Mouse (Mus musculus) liver, embryonic 11.5 days (tissue): ENCODE measurements around the gene Mrps33. TPM values are rescaled to one million over a fixed set of nuclear protein-coding genes. Genes with fewer than 3 reads are reported as not detected.

Source experiments
- ATAC-seq: fragments of 200-750 bp; cut with Nextera tagmentation; replicated peaks from 2 replicates; pipeline ENCODE4 v1.8.0; 2017; ENCODE audit warnings: moderate number of reproducible peaks, mild to moderate bottlenecking, moderate TSS enrichment, moderate library complexity; ENCODE audit not compliant: low FRiP score
- DNase-seq: peaks from one replicate; pipeline ENCODE4 v3.0.0-alpha.2; 2017; ENCODE audit warnings: low spot score
- H3K27ac ChIP-seq: fragments of 300-500 bp; sonication (generic); 2 replicates; pipeline ENCODE4 v1.5.1; 2014; ENCODE audit warnings: mild to moderate bottlenecking, low read depth, low read length, control low read depth
- H3K27me3 ChIP-seq: fragments of 300-500 bp; sonication (generic); replicated peaks from 2 replicates; pipeline ENCODE4 v1.6.1; 2014; ENCODE audit warnings: low read length, mixed read lengths; ENCODE audit not compliant: control insufficient read depth, insufficient read depth
- H3K36me3 ChIP-seq: fragments of 300-500 bp; sonication (generic); 2 replicates; pipeline ENCODE4 v1.6.1; 2014; ENCODE audit warnings: mild to moderate bottlenecking, low read length, moderate library complexity, mixed read lengths; ENCODE audit not compliant: control insufficient read depth, insufficient read depth
- H3K4me1 ChIP-seq: fragments of 300-500 bp; sonication (generic); replicated peaks from 2 replicates; pipeline ENCODE4 v1.6.1; 2014; ENCODE audit warnings: low read length, mixed read lengths; ENCODE audit not compliant: control insufficient read depth, insufficient read depth
- H3K4me2 ChIP-seq: fragments of 300-500 bp; sonication (generic); 2 replicates; pipeline ENCODE4 v1.6.1; 2014; ENCODE audit warnings: mild to moderate bottlenecking, control low read depth, moderate library complexity
- H3K4me3 ChIP-seq: fragments of 300-500 bp; sonication (generic); 2 replicates; pipeline ENCODE4 v1.5.1; 2014; ENCODE audit warnings: low read depth, low read length, control low read depth
- H3K9ac ChIP-seq: fragments of 300-500 bp; sonication (generic); 2 replicates; pipeline ENCODE4 v1.6.1; 2014; ENCODE audit warnings: low read depth, low read length, control low read depth
- H3K9me3 ChIP-seq: fragments of 300-500 bp; sonication (generic); 2 replicates; pipeline ENCODE4 v1.6.1; 2016; ENCODE audit warnings: low read length, inconsistent platforms, mixed read lengths; ENCODE audit not compliant: control insufficient read depth
- WGBS: fragments of 180-500 bp; shearing (Covaris S2); extraction: QIAGEN DNeasy Blood & Tissue Kit; methylation state at CpG from one replicate; pipeline ENCODE4 v1.1.7; 2014; 5-methylcytosine and 5-hydroxymethylcytosine counted together
- polyA plus RNA-seq: library from polyadenylated mRNA; unstranded; fragments of >200 nt; fragmentation: Nextera tagmentation; extraction: Ambion mirVana; gene quantifications from 2 replicates; pipeline ENCODE4 v1.2.1, GENCODE M21; 2014

Gene Mrps33
- polyA plus RNA-seq, 1 experiment from 2014 or later, result 188 TPM

DNA sequence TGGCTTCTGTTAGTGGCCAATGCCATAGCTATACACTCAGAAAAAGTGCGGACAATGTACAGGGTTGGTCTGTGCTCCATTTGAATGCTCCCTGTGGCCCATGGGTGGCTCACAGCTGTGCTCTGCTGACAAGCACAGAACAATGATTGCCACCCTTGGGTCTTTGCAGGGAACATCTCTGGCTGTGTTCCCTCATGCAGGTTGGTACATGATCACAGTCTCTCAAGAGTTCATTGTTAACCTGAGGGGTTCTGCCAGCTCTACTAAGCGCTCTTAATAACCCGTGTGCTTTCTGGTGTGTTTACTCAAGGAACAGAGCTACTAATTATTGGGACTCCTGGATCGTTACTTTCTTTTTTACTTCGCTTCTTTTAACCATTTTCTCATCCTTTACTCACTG is 24.8 kb downstream of the Mrps33 start:
- Histone ChIP-seq H3K4me1 (no peaks in the 10 kb centered on the region), H3K4me2 (no peak overlapping the region), H3K4me3 (no peak overlapping the region), H3K36me3 (no peaks in the 10 kb centered on the region), H3K27ac (no peak overlapping the region), H3K9me3 (no peaks in the 10 kb centered on the region), H3K9ac (no peak overlapping the region), H3K27me3 (no peaks in the 10 kb centered on the region)
- 77% methylated on average over 5 of the region's 5 CpGs for WGBS
- DNase-seq, result no peak
- no peak for ATAC-seq

DNA sequence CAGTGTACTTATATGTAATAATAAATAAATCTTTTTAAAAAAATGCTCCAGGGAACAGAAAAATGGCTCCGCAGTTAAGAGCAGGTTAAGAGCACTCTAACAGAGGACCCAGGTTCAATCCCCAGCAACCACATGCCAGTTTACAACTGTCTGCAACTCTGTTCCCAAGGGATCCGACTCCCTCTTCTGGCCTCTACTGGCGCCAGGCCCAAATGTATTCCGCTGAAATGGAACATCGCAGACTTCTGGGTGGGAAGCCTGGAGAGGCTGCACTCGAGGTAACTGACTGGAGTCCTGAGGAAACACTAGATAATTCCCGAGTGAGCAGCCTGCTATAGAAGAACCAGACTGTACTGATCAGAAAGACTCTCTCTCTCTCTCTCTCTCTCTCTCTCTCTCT is 27.3 kb downstream of the Mrps33 start:
- H3K4me1 ChIP-seq, result 0 out of 2 replicates have a peak, but pooled peaks cover 2% of the 10 kb centered on the region
- no peaks in the 10 kb centered on the region for H3K36me3 ChIP-seq
- 68% methylated on average over 7 of the region's 7 CpGs for WGBS
- no peaks in the 10 kb centered on the region for H3K9me3 ChIP-seq
- H3K4me3 ChIP-seq, result no peak overlapping the region
- no peak overlapping the region for H3K9ac ChIP-seq
- H3K27me3 ChIP-seq, result no peaks in the 10 kb centered on the region
- H3K27ac ChIP-seq, result no peak overlapping the region
- H3K4me2 ChIP-seq, result no peak overlapping the region
- ATAC-seq (no peak), DNase-seq (no peak)

- H3K27me3 ChIP-seq, result no peaks in the 10 kb centered on the region
- H3K36me3 ChIP-seq, result no peaks in the 10 kb centered on the region
- H3K9ac ChIP-seq, result no peak overlapping the region
- 0 out of 2 replicates have a peak, but pooled peaks cover 2% of the 10 kb centered on the region for H3K4me1 ChIP-seq
- no peak overlapping the region for H3K4me2 ChIP-seq
- no peaks in the 10 kb centered on the region for H3K9me3 ChIP-seq
- ATAC-seq (no peak), DNase-seq (no peak)
- 22% methylated on average over 3 of the region's 3 CpGs for WGBS
- no peak overlapping the region for H3K27ac ChIP-seq
- no peak overlapping the region for H3K4me3 ChIP-seq
Observed at GRCm38 (mm10) chr6:39782618-39783017, 28.2 kb downstream of the Mrps33 start.

DNA sequence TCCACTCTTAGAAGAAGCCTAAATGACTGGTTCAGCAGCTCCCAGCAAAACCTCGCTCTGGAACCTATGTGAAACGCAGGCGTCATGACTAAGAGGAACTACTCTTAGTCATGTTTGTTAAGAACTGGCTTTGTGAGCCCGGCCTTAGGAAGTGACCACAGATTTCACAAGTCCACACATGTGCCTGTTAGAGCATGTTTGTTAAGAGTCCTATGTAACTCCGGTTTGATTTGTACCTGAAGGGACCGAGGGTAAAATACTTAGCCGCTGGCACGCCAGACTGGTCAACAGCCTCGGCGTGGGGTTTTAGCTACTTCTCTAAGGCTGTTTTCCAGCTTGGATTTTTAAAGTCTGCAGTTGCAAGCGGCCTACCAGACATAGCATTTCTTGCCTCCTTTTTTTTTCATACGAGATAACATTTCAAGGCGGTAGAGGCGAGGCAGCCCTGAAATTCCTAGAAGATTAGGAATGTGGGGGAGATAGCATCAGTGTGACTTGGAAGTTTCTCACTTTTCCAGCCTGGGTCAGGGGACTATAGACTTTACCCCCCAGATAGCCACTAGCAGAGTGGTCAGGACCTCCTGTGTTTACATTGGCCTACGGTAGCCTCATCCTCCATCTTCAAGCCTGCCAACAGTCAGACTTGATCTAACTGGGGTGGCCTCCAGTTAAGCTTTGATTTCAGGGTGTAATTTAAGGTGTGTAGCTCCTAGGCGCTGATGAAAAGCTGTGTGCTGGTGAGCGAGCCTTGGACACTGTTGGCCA is 28.8 kb downstream of the Mrps33 start:
- Histone ChIP-seq H3K27me3 (no peaks in the 10 kb centered on the region), H3K4me3 (no peak overlapping the region), H3K27ac (peak overlapping the region; percentile 68; the same call in 1 of the 2 replicates)

DNA sequence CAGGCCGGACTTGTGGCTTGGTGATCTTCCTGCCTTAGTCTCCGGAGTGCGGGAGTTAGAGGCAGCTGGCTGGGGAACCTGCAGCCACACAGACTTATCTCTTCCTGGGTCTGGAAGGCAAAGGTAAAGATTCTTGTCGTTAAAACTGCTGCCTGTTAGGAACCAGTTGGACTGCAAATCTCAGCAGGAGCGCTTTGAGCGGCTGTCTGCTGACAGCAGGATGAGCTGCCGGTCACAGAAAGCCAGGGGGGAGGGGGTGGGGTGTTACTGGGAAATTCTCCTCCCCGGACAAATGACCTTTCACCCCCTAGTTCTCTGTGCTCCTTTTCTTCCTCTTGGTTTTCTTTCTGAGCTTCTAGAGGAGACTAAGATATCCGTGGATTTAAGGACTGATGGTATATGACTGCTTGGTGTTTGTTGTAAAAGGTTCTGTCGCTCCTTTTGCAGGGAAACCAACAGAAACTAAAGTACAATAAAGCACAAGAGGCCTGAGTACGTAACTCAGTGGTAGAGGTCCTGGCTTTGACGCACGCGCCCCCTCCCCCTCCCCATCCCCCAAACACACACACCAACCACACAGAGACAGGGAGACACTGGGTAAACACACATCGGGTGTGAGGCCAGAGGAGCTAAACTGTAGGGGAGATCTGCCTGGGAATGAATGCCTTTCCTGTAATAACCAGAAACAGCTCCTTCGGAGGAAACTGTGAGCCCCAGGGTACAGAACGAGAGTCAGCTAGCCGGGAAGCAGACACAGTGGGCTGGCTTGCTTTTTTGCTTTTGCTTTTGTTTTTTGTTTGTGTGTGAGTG is 29.7 kb downstream of the Mrps33 start:
- ATAC-seq, result peak; percentile 68
- H3K9ac ChIP-seq, result 0 out of 2 replicates have a peak overlapping the region, but pooled peaks have one; percentile 32

More for the DNA sequence above, 28.8 kb downstream of the Mrps33 start:
- H3K36me3 ChIP-seq, result no peaks in the 10 kb centered on the region
- 0 out of 2 replicates have a peak, but pooled peaks cover 2% of the 10 kb centered on the region for H3K4me1 ChIP-seq
- 31% methylated on average over 17 of the region's 17 CpGs for WGBS
- H3K4me2 ChIP-seq, result peak overlapping the region; percentile 68
- no peaks in the 10 kb centered on the region for H3K9me3 ChIP-seq
- H3K9ac ChIP-seq, result no peak overlapping the region
- DNase-seq (peak; percentile 49), ATAC-seq (no peak)

DNA sequence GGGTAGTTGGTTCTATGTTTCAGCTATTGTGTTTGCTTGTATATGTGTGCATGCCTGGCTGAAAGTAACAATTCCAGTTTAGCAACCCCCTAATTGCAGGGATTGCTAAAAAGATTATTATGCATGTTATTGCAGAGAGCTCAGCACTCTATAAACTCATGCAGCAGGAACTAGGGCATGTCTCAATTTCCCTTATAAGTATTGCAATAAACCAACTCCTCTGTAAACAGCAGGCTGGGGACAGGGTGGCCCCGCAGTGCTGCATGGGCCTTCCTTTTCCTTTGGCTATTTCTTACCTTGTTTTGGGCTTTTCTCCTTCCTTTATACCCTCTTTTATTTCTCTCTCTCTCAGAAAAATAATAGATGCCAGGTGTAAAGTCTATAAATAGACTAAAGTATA is 32.3 kb downstream of the Mrps33 start:
- no peak for ATAC-seq
- WGBS, result 91% methylated on average over 1 of the region's 1 CpGs

More for the DNA sequence above, 29.7 kb downstream of the Mrps33 start:
- H3K27me3 ChIP-seq, result no peaks in the 10 kb centered on the region
- 0 out of 2 replicates have a peak, but pooled peaks cover 2% of the 10 kb centered on the region for H3K4me1 ChIP-seq
- peak; percentile 42 for DNase-seq
- peak overlapping the region; percentile 68 for H3K27ac ChIP-seq
- peak overlapping the region; percentile 28 for H3K4me3 ChIP-seq
- 2% methylated on average over 18 of the region's 18 CpGs for WGBS
- H3K36me3 ChIP-seq, result no peaks in the 10 kb centered on the region
- H3K4me2 ChIP-seq, result peak overlapping the region; percentile 68
- H3K9me3 ChIP-seq, result no peaks in the 10 kb centered on the region

GRCm38 (mm10) chr6:39776275-39776674 is 34.5 kb downstream of the Mrps33 start:
- WGBS, result 87% methylated on average over 6 of the region's 6 CpGs
- H3K4me1 ChIP-seq, result 0 out of 2 replicates have a peak, but pooled peaks cover 2% of the 10 kb centered on the region
- H3K9ac ChIP-seq, result no peak overlapping the region
- H3K4me2 ChIP-seq, result no peak overlapping the region
- no peak for DNase-seq
- no peaks in the 10 kb centered on the region for H3K9me3 ChIP-seq
- no peaks in the 10 kb centered on the region for H3K27me3 ChIP-seq
- no peak for ATAC-seq
- no peaks in the 10 kb centered on the region for H3K36me3 ChIP-seq
- H3K27ac ChIP-seq, result no peak overlapping the region
- no peak overlapping the region for H3K4me3 ChIP-seq

More for the DNA sequence above, 32.3 kb downstream of the Mrps33 start:
- H3K4me1 ChIP-seq, result 0 out of 2 replicates have a peak, but pooled peaks cover 2% of the 10 kb centered on the region
- H3K9me3 ChIP-seq, result no peaks in the 10 kb centered on the region
- DNase-seq, result no peak
- no peak overlapping the region for H3K9ac ChIP-seq
- no peaks in the 10 kb centered on the region for H3K36me3 ChIP-seq
- H3K4me3 ChIP-seq, result no peak overlapping the region
- H3K27me3 ChIP-seq, result no peaks in the 10 kb centered on the region
- no peak overlapping the region for H3K27ac ChIP-seq
- H3K4me2 ChIP-seq, result no peak overlapping the region

- Histone ChIP-seq H3K9ac (no peak overlapping the region), H3K4me2 (no peak overlapping the region), H3K4me1 (0 out of 2 replicates have a peak, but pooled peaks cover 1% of the 10 kb centered on the region), H3K4me3 (no peak overlapping the region), H3K27me3 (no peaks in the 10 kb centered on the region), H3K9me3 (no peaks in the 10 kb centered on the region), H3K36me3 (no peaks in the 10 kb centered on the region), H3K27ac (no peak overlapping the region)
- ATAC-seq, result no peak
- no peak for DNase-seq
- WGBS, result 87% methylated on average over 9 of the region's 9 CpGs
Observed at GRCm38 (mm10) chr6:39775029-39775428, 35.8 kb downstream of the Mrps33 start.
